Mouse (Mus musculus): Measurements from ENCODE around the gene Chrdl2. TPM values are rescaled to one million over a fixed set of nuclear protein-coding genes. Genes with fewer than 3 reads are reported as not detected.

Gene Chrdl2
- polyA plus RNA-seq, 1 experiment from 2014 or later = 0.20 TPM

GRCm38 (mm10) chr7:99998668-99999067 lies 7.3 kb upstream of the Chrdl2 start:
- DNase-seq (ENCODE audit: low spot score) (no peak), ATAC-seq (ENCODE audit: insufficient read depth, low FRiP score, low TSS enrichment) (no peak)
- H3K4me2 ChIP-seq (ENCODE audit: low read depth) = no peak overlapping the region
- H3K9me3 ChIP-seq (ENCODE audit: control insufficient read depth, low read length) = no peaks in the 10 kb centered on the region
- H3K4me1 ChIP-seq (ENCODE audit: control insufficient read depth, insufficient read depth, low read length) = no peaks in the 10 kb centered on the region
- no peaks in the 10 kb centered on the region for H3K36me3 ChIP-seq (ENCODE audit: control insufficient read depth, insufficient read depth, low read length)
- no peaks in the 10 kb centered on the region for H3K27me3 ChIP-seq (ENCODE audit: control insufficient read depth, insufficient read depth, low read length)
- WGBS = 80% methylated on average over 3 of the region's 3 CpGs
- H3K27ac ChIP-seq (ENCODE audit: low read depth, low read length) = no peak overlapping the region
- H3K9ac ChIP-seq (ENCODE audit: low read length) = no peak overlapping the region
- H3K4me3 ChIP-seq (ENCODE audit: low read depth, low read length) = no peak overlapping the region

- Histone ChIP-seq H3K4me3 (ENCODE audit: low read depth, low read length) (no peak overlapping the region), H3K4me2 (ENCODE audit: low read depth) (no peak overlapping the region), H3K27me3 (ENCODE audit: control insufficient read depth, insufficient read depth, low read length) (peaks cover 32% of the 10 kb centered on the region), H3K9ac (ENCODE audit: low read length) (no peak overlapping the region), H3K36me3 (ENCODE audit: control insufficient read depth, insufficient read depth, low read length) (no peaks in the 10 kb centered on the region), H3K27ac (ENCODE audit: low read depth, low read length) (no peak overlapping the region), H3K4me1 (ENCODE audit: control insufficient read depth, insufficient read depth, low read length) (no peaks in the 10 kb centered on the region), H3K9me3 (ENCODE audit: control insufficient read depth, low read length) (no peaks in the 10 kb centered on the region)
- 57% methylated on average over 9 of the region's 9 CpGs for whole genome bisulfite sequencing
- ATAC-seq (ENCODE audit: insufficient read depth, low FRiP score, low TSS enrichment) (no peak), DNase-seq (ENCODE audit: low spot score) (no peak)
Observed at GRCm38 (mm10) chr7:100003781-100004180, 2.2 kb upstream of the Chrdl2 start.

GRCm38 (mm10) chr7:100006411-100006810 lies 439 bp downstream of the Chrdl2 start:
- DNase-seq (ENCODE audit: low spot score) (peak; percentile 16), ATAC-seq (ENCODE audit: insufficient read depth, low FRiP score, low TSS enrichment) (no peak)
- peak overlapping the region; percentile 81 for H3K4me2 ChIP-seq (ENCODE audit: low read depth)
- H3K9me3 ChIP-seq (ENCODE audit: control insufficient read depth, low read length) = no peaks in the 10 kb centered on the region
- no peaks in the 10 kb centered on the region for H3K36me3 ChIP-seq (ENCODE audit: control insufficient read depth, insufficient read depth, low read length)
- H3K27ac ChIP-seq (ENCODE audit: low read depth, low read length) = no peak overlapping the region
- no peak overlapping the region for H3K9ac ChIP-seq (ENCODE audit: low read length)
- H3K4me1 ChIP-seq (ENCODE audit: control insufficient read depth, insufficient read depth, low read length) = no peaks in the 10 kb centered on the region
- H3K27me3 ChIP-seq (ENCODE audit: control insufficient read depth, insufficient read depth, low read length) = peaks cover 32% of the 10 kb centered on the region
- peak overlapping the region; percentile 39 for H3K4me3 ChIP-seq (ENCODE audit: low read depth, low read length)
- 8% methylated on average over 11 of the region's 11 CpGs for WGBS

GRCm38 (mm10) chr7:100008765-100009164 lies 2.8 kb downstream of the Chrdl2 start:
- 91% methylated on average over 4 of the region's 4 CpGs for WGBS
- H3K27ac ChIP-seq (ENCODE audit: low read depth, low read length) = no peak overlapping the region
- H3K9ac ChIP-seq (ENCODE audit: low read length) = no peak overlapping the region
- no peaks in the 10 kb centered on the region for H3K36me3 ChIP-seq (ENCODE audit: control insufficient read depth, insufficient read depth, low read length)
- H3K9me3 ChIP-seq (ENCODE audit: control insufficient read depth, low read length) = no peaks in the 10 kb centered on the region
- H3K27me3 ChIP-seq (ENCODE audit: control insufficient read depth, insufficient read depth, low read length) = peaks cover 32% of the 10 kb centered on the region
- no peak for DNase-seq (ENCODE audit: low spot score)
- H3K4me3 ChIP-seq (ENCODE audit: low read depth, low read length) = no peak overlapping the region
- no peak for ATAC-seq (ENCODE audit: insufficient read depth, low FRiP score, low TSS enrichment)
- no peak overlapping the region for H3K4me2 ChIP-seq (ENCODE audit: low read depth)
- H3K4me1 ChIP-seq (ENCODE audit: control insufficient read depth, insufficient read depth, low read length) = no peaks in the 10 kb centered on the region; the same call in 1 of the 2 replicates

- peaks cover 29% of the 10 kb centered on the region for H3K27me3 ChIP-seq (ENCODE audit: control insufficient read depth, insufficient read depth, low read length)
Observed at GRCm38 (mm10) chr7:100009640-100010039, 3.7 kb downstream of the Chrdl2 start.

GRCm38 (mm10) chr7:100010711-100011110 lies 4.7 kb downstream of the Chrdl2 start:
- peaks cover 18% of the 10 kb centered on the region for H3K27me3 ChIP-seq (ENCODE audit: control insufficient read depth, insufficient read depth, low read length)
- DNase-seq (ENCODE audit: low spot score) = no peak
- H3K9ac ChIP-seq (ENCODE audit: low read length) = no peak overlapping the region
- no peaks in the 10 kb centered on the region for H3K9me3 ChIP-seq (ENCODE audit: control insufficient read depth, low read length)
- no peak overlapping the region for H3K27ac ChIP-seq (ENCODE audit: low read depth, low read length)
- ATAC-seq (ENCODE audit: insufficient read depth, low FRiP score, low TSS enrichment) = no peak
- WGBS = 51% methylated on average over 5 of the region's 5 CpGs
- H3K36me3 ChIP-seq (ENCODE audit: control insufficient read depth, insufficient read depth, low read length) = no peaks in the 10 kb centered on the region
- H3K4me3 ChIP-seq (ENCODE audit: low read depth, low read length) = no peak overlapping the region
- no peak overlapping the region for H3K4me2 ChIP-seq (ENCODE audit: low read depth)
- peaks cover 2% of the 10 kb centered on the region; the same call in 1 of the 2 replicates for H3K4me1 ChIP-seq (ENCODE audit: control insufficient read depth, insufficient read depth, low read length)

More at GRCm38 (mm10) chr7:100009640-100010039, 3.7 kb downstream of the Chrdl2 start:
- Histone ChIP-seq H3K4me2 (ENCODE audit: low read depth) (no peak overlapping the region), H3K27ac (ENCODE audit: low read depth, low read length) (no peak overlapping the region), H3K4me1 (ENCODE audit: control insufficient read depth, insufficient read depth, low read length) (peaks cover 2% of the 10 kb centered on the region; the same call in 1 of the 2 replicates), H3K9me3 (ENCODE audit: control insufficient read depth, low read length) (no peaks in the 10 kb centered on the region), H3K9ac (ENCODE audit: low read length) (no peak overlapping the region), H3K4me3 (ENCODE audit: low read depth, low read length) (no peak overlapping the region), H3K36me3 (ENCODE audit: control insufficient read depth, insufficient read depth, low read length) (no peaks in the 10 kb centered on the region)
- ATAC-seq (ENCODE audit: insufficient read depth, low FRiP score, low TSS enrichment) (no peak), DNase-seq (ENCODE audit: low spot score) (peak; percentile 79)
- WGBS = 17% methylated on average over 11 of the region's 11 CpGs

- no peak overlapping the region for H3K4me3 ChIP-seq (ENCODE audit: low read depth, low read length)
- WGBS = 53% methylated on average over 8 of the region's 8 CpGs
- H3K27ac ChIP-seq (ENCODE audit: low read depth, low read length) = no peak overlapping the region
- peaks cover 2% of the 10 kb centered on the region; the same call in 1 of the 2 replicates for H3K4me1 ChIP-seq (ENCODE audit: control insufficient read depth, insufficient read depth, low read length)
- H3K9me3 ChIP-seq (ENCODE audit: control insufficient read depth, low read length) = no peaks in the 10 kb centered on the region
- H3K9ac ChIP-seq (ENCODE audit: low read length) = no peak overlapping the region
- no peak overlapping the region for H3K4me2 ChIP-seq (ENCODE audit: low read depth)
- H3K36me3 ChIP-seq (ENCODE audit: control insufficient read depth, insufficient read depth, low read length) = no peaks in the 10 kb centered on the region
- no peak for ATAC-seq (ENCODE audit: insufficient read depth, low FRiP score, low TSS enrichment)
- peaks cover 8% of the 10 kb centered on the region for H3K27me3 ChIP-seq (ENCODE audit: control insufficient read depth, insufficient read depth, low read length)
- no peak for DNase-seq (ENCODE audit: low spot score)
Observed at GRCm38 (mm10) chr7:100012085-100012484, 6.1 kb downstream of the Chrdl2 start.

GRCm38 (mm10) chr7:100012515-100012914 lies 6.5 kb downstream of the Chrdl2 start:
- WGBS = 19% methylated on average over 6 of the region's 6 CpGs
- Histone ChIP-seq H3K9me3 (ENCODE audit: control insufficient read depth, low read length) (no peaks in the 10 kb centered on the region), H3K4me2 (ENCODE audit: low read depth) (no peak overlapping the region), H3K4me3 (ENCODE audit: low read depth, low read length) (no peak overlapping the region), H3K36me3 (ENCODE audit: control insufficient read depth, insufficient read depth, low read length) (no peaks in the 10 kb centered on the region), H3K27ac (ENCODE audit: low read depth, low read length) (no peak overlapping the region), H3K27me3 (ENCODE audit: control insufficient read depth, insufficient read depth, low read length) (peaks cover 4% of the 10 kb centered on the region; the same call in 1 of the 2 replicates), H3K4me1 (ENCODE audit: control insufficient read depth, insufficient read depth, low read length) (peaks cover 2% of the 10 kb centered on the region; the same call in 1 of the 2 replicates), H3K9ac (ENCODE audit: low read length) (peak overlapping the region; percentile 29)
- no peak for ATAC-seq (ENCODE audit: insufficient read depth, low FRiP score, low TSS enrichment)
- no peak for DNase-seq (ENCODE audit: low spot score)

GRCm38 (mm10) chr7:100014123-100014600 lies 8.2 kb downstream of the Chrdl2 start:
- Histone ChIP-seq H3K27ac (ENCODE audit: low read depth, low read length) (no peak overlapping the region), H3K36me3 (ENCODE audit: control insufficient read depth, insufficient read depth, low read length) (no peaks in the 10 kb centered on the region), H3K4me1 (ENCODE audit: control insufficient read depth, insufficient read depth, low read length) (peaks cover 2% of the 10 kb centered on the region; the same call in 1 of the 2 replicates), H3K9me3 (ENCODE audit: control insufficient read depth, low read length) (no peaks in the 10 kb centered on the region), H3K9ac (ENCODE audit: low read length) (no peak overlapping the region), H3K4me3 (ENCODE audit: low read depth, low read length) (no peak overlapping the region), H3K27me3 (ENCODE audit: control insufficient read depth, insufficient read depth, low read length) (no peaks in the 10 kb centered on the region), H3K4me2 (ENCODE audit: low read depth) (no peak overlapping the region)
- DNase-seq (ENCODE audit: low spot score) = no peak
- no peak for ATAC-seq (ENCODE audit: insufficient read depth, low FRiP score, low TSS enrichment)
- 58% methylated on average over 8 of the region's 8 CpGs for WGBS
